Mouse (Mus musculus) monocyte, adult 2 months (primary cell): ENCODE results near the gene Selp.
A peak's percentile ranks its signal among the peaks of the same experiment; 100 is the strongest.

Experiments
- DNase-seq, 2 experiments: peaks; one replicate each; pipeline ENCODE4 v3.0.0; 2022; ENCODE audit warnings: low spot score in 2 of 2, low read depth in 1 of 2

Gene Selp

DNA sequence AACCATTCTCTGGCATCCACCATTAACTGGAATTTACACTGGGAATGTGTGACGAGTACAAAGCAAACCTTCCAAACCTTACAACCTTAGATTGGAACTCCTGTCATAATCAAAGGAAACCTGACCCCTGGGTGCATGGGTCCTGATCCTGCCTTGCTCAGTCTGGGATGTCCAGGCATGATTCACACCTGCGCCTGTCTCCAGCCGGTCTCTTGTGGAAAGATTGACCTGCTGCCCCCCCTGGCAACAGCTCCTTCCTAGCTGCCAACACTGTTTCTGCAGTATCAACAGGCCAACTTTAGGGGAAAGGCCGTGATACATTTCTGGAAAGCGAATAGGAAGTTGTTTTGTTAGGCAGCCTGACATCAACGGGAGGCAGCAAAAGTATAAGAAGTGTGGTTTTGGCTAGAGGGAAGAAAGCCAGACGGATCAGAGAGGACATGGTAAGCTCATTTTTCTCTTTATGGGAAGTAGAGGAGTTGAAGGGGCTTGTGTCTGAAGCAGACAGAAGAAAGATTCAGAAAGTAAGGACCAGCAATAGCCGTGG lies at the start of gene Selp:
TSS of gene Selp (plus strand) at position 318 of the 547 bp plus-strand sequence.
- no peak for DNase-seq

DNA sequence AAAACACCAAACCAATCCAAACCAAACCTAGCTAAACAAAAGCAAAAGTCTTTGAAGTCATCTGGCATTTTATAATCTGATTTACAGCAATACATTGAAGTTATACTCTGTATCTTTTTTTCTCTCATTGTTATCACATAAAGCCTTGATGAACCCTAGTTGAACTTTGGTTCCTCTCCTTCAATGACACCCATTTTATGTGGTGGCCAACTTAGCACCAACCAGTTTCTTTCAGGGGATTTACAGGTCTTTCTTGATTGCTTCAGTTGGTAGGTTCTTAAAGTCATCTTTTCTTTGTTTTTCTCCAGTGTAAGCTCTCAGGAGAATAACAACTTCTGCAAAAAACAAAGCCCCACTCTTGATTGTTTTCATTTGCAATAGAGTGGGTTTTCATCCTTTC lies 45.8 kb upstream of the Selp start:
- DNase-seq, result no peak

- DNase-seq, result no peak
These were observed 44.6 kb upstream of the Selp start for GRCm38 (mm10) chr1:164070461-164070860.

DNA sequence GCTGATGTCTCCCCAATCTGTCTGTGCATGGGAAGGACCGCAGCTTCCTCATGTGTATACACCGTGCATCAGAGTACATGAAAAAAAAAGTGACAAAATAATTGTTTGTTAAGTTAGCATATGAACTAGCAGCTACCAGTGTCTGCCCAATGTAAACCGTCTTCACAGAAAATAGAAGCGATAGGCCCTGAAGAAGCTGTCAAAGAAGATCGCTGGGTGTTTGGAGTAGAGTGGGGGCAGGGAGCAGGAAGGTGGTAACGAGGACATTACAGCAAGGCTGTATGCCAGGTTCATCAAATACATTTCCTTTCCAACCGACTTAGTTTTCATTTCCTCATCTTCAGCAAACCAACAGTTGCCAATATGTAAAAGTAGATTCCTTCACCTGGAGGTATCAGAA lies 44.0 kb upstream of the Selp start:
- DNase-seq, result no peak

DNA sequence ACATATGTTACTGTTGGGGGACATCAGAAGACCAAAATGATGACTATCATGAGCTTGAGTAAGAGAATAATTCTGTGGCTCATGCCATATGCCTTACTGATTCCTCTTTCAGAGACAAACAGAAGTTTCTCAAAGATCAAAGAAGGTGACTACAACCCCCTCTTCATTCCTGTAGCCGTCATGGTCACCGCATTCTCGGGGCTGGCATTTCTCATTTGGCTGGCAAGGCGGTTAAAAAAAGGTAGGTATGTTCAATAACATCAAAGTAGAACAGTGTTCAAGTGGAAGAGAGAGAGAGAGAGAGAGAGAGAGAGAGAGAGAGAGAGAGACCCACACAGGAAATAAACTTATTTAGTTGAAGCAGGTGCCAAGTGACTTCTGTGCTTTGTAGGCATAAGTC lies 43.1 kb upstream of the Selp start:
- no peak for DNase-seq

GRCm38 (mm10) chr1:164073091-164073490 lies 42.0 kb upstream of the Selp start:
- DNase-seq, result no peak

GRCm38 (mm10) chr1:164073803-164074202 lies 41.3 kb upstream of the Selp start:
- no peak for DNase-seq

GRCm38 (mm10) chr1:164074606-164075140 lies 40.4 kb upstream of the Selp start:
- DNase-seq, result no peak

DNA sequence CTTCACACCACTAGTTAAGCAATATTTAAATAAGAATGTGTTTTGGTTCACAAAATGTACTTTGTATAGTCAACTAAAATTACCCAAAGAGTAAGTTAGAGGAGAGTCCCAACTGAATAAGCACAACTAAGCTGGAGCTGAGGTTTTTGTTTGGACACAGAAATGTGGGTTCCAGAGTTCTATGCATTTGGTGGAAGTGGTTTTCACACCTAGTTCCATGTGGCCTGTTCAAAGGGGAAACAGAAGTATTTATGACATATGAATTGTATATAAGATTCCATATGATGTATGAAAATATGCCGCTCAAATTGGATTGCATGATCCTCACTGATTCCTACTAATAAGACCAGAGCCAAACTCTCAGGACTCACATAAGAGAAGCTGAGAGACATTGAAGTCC lies 39.6 kb upstream of the Selp start:
- DNase-seq, result no peak

GRCm38 (mm10) chr1:164076441-164076840 lies 38.6 kb upstream of the Selp start:
- DNase-seq, result no peak

DNA sequence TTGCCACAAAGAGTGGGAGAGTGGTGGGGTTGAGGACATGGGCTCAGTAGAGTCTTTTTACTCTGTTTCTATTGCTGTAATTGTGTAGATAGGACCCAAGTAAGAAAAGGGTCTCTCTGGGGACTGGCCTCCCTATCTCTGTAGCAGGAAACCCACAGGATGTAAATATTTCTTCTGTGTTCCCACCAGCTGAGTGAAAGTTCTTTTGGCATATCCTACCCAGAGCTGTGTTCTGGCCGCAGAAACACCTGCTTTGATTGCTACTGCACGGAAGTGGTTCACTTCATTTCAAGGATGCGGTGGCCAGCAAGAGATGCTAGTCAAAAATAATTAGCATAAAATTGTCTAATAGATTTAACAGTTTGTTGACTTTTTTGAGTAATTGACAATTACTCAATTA lies 38.0 kb upstream of the Selp start:
- DNase-seq, result no peak

GRCm38 (mm10) chr1:164078323-164078741 lies 36.7 kb upstream of the Selp start:
- DNase-seq, result no peak

GRCm38 (mm10) chr1:164079091-164079490 lies 36.0 kb upstream of the Selp start:
- DNase-seq, result no peak

- no peak for DNase-seq
These were observed 32.0 kb upstream of the Selp start for GRCm38 (mm10) chr1:164083046-164083445.

DNA sequence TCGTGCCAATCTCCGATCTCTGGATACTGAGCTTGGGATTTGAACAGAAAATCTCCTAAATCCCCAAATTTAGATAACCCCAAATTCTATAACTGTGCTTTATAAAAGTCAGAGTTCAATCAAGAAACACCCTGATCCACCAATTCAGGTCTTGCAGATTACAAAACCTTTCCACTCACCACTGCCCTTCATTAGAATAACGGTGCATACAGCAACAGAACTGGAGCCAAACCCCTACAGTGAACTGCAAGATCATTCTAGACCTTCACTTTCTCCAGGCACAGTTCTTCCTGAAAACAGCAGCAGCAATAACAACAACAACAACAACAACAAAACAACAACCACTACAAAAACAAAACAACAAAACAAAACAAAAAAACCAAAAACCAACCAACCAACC lies 28.3 kb upstream of the Selp start:
- no peak for DNase-seq

- peak in 1 of 2 experiments; percentile 33 for DNase-seq
These were observed 27.2 kb upstream of the Selp start for GRCm38 (mm10) chr1:164087872-164088271.

DNA sequence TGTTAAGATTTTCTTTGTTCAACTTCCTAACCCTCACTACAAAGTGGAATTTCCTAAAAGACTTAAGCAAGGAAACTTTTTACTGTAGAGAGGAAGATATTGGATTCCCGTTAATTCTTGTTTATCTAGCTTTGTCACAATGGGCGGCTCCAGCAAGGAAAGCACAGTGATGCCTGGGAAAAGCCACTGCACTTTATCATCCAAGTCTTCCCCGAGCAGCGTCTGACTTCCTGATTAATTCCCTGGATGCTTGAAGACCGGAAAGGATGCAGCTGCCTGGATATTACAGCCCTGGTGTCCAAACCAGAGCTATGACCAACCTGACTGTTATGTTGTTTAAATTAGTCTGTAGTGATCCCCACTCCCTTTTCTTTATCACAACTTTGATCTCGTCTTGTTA lies 18.3 kb upstream of the Selp start:
- no peak for DNase-seq

GRCm38 (mm10) chr1:164097911-164098310 lies 17.2 kb upstream of the Selp start:
- no peak for DNase-seq

GRCm38 (mm10) chr1:164098372-164098771 lies 16.7 kb upstream of the Selp start:
- no peak for DNase-seq

- no peak for DNase-seq
These were observed 5.3 kb upstream of the Selp start for GRCm38 (mm10) chr1:164109763-164110162.

DNA sequence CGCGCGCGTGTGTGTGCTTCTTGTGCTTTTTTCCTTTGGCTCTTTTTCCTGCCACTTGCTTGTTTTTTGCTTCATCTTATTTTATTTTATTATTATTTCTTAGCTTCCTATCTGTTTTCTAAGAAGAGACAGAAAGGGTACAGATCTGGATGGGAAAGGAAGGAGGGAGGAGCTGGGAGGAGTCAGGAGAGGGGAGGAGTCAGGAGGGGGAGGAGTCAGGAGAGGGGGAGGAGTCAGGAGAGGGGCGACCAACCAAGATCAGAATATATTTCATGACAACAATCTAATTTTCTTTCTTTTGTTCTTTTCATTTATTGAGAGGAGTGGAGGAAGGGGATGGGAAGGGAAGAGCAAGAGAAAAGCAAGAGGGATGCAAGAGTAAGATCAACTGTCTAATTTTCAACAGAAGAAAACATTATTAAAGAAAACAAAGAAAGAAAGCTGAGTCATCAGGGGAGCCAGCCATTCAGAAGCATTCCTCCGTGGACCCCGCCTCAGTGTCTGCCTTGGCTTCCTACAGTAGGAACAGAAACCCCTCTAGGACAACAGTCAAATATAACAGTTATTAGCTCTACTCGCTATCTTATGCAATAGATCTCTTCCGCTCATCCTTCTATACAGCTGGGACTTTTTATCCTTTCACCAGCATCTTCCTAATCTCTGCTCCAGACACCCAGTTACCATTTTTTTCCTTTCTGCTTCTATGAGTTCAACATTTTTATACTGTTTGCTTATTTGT lies 4.3 kb upstream of the Selp start:
- no peak for DNase-seq

DNA sequence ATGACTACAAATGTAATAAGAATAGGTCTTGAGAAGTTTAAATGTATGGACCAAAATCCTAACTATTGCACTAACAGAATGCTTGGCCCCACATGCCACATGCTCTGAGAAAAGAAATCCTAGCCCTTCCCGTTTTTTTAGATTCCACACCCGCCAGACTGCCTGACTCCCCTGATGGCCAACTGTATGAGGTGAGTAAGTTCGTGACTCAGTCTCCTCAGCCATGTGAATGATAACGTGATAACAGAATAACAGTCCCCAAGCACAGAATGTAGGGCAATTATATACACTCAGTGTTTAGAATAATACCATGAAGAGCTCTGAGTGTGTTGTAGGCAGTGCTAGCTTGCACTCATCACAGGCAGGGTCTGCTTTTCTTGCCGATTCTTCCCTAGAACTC lies 784 bp upstream of the Selp start:
- DNase-seq, result no peak

DNA sequence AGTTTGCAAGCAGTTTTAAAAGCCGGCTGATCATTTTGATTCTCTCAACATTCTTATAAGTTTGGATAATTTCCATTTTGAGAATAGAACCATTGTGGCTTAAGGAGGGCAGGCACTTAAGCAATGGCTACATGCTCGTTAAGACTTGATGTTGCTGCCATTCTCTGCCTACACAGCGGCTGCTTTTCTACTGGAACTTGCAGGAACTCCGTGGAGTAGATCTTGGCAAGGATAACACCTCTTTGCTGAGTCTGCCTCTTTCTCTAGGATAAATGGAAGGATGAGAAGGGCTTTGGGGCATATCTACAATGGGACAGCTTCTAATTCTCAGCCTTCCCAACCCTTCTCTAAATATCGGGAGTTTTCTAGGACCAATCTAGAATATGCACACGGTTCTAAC lies 583 bp downstream of the Selp start:
- no peak for DNase-seq
